Mouse (Mus musculus) megakaryocyte-erythroid progenitor cell, adult 5-6 weeks (primary cell): ENCODE data around the gene Pelp1. TPM values are rescaled to one million over a fixed set of nuclear protein-coding genes. Genes with fewer than 3 reads are reported as not detected.
"Not testable (repeated sequence)": the region's sequence is repeated elsewhere in the genome, so short reads cannot be mapped to it uniquely, and the experiment has no call there.

Experiments used
- ATAC-seq: replicated peaks from 2 replicates; pipeline ENCODE4 v1.8.0; 2016; ENCODE audit warnings: mild to moderate bottlenecking, inconsistent platforms; ENCODE audit not compliant: severe bottlenecking, poor library complexity, low FRiP score, low TSS enrichment
- total RNA-seq, 2 experiments: library from RNA; stranded (forward) in 1 of 2; stranded (reverse) in 1 of 2; fragments of 200-1000, 215-1000 nt in 1 of 2; fragments of >200 nt in 1 of 2; fragmentation: Nextera tagmentation in 1 of 2; gene quantifications; 2 replicates each; pipeline ENCODE4 v1.2.3; 2014 to 2017

The Pelp1 gene
- total RNA-seq, 2 experiments from 2014 or later = 12.9 to 55.9 TPM

DNA sequence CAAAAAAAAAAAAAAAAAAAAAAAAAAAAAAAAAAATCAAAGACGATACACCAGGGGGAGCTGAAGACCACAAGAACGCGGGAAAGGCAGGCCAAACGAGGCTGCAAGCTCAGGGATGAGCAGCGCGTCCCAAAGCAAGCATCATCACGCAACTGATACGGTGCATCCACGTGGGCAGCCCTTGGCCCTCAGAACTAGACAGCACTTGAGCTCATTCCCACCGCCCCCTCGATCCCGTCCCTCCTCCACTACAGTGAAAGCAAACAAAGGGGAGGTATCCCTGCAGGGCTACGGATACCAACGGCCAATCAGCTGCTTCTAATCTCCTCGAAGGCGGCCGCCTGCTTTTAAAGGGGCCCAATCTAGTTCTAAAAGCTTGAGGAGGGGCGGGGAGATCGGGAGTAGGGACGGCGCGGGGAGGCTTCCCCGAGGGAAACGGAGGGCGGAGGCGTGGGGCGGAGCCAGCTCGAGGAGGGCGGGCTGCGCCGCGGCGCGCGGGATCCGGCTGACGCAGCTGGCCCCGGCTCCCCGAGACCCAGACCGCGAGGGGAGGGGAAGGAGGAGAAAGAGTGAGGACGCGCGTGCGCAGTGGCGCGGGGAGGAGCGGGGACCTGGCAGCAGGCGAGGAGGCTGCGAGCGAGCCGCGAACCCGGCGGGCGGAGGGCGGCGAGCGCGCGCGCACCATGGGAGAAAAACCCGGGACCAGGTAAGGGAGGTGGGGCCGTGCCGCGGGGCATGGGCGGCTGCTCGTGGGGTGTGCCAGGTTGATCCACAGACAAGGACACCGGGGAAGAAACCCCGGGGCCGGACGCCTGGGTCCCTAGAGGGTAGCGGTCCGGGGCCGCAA lies 22.4 kb upstream of the Pelp1 start, which contains the start of gene Arrb2:
Gene Arrb2 (plus strand): TSS at position 588 of the 847 bp plus-strand sequence.
- peak; percentile 92 for ATAC-seq

DNA sequence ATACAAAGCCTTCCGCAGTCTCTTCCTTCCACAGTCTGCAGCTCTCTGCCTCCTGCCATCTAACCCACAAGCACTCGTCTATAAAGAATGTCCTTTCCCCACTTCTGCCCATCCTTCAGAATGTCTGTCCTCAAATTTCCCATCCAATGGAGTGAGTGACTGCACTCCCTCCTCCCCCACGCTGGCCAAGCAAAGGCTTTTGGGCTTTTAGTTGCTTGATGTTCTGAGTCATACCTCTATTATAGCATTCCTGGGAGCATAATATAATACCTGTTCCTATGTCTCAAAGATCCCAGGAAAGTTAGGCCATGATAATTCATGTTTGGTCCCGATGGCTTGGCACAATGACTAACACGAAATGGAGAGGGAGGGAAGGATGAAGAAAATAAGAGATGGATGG lies 21.7 kb upstream of the Pelp1 start:
- ATAC-seq = no peak

DNA sequence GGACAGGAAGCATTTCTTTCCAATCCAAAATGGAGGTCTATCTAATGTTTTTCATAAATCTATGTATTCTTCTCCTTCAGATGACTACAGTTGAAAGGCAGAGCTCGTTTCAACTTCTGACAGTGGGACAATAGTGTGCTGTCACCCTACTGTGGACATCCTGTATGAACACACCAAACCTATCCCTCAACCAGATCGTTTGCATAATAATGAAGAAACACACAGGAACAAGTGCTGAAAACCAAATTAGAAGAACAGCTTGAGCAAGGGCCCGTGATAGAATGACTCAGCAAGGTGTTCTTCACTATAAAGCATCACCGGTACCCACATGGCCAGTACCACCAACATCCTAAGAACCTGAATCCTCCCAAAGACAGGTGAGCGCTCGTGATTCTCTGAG lies 16.8 kb upstream of the Pelp1 start:
- ATAC-seq = not testable (repeated sequence)

DNA sequence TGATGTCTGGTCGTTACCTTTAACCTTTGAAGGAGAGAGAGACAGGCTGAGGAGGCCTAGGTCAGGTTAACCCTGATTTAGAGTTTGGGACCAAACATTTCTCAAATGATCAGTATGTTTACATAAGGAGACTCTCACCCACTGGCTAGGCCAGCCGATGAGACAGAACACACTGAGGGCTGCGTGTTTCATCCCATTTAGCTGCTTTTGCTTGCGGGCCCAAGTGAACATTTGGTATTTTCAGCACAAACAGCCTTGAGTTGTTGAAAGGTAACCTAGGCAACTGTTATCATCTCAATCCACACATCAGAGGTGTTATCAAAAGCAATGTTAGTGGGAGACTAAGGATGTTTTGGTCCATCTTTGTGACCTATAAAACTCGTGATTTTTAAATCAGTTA lies 9.7 kb upstream of the Pelp1 start:
- no peak for ATAC-seq

DNA sequence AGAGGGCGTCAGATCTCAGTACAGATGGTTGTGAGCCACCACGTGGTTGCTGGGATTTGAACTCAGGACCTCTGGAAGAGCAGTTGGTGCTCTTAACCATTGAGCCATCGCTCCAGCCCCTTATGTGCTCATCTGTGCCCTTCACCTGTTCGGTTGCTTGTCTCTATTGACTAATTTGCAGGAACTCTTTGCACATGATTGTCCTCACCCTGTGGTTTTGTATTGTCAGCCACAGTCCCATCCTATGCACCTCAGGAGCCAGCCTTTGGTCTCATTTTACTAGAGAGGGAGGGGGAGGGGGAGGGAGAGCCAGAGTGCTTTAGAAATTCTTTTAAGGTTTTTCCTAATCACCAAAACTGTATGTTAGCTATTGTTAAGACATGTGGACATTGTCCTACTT lies 8.4 kb upstream of the Pelp1 start:
- ATAC-seq = no peak

DNA sequence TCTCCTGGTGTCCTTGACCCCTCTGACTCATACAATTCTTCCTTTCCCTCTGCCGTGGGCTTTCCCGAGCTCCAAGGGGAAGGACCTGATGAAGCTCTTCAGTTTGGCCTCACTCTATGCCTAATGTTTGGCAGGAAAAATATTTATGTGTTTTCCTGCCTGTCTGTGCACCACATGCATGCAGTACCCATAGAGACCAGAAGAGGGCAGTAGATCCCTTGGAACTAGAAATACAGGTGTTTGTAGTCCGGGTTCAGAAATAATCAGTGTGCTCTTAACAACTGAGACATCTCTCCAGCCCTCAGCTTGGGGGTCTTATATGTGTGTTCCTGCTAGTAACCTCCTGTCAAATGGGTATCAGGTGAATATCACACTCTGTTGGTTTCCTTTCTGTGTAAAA lies 4.1 kb upstream of the Pelp1 start:
- no peak for ATAC-seq

DNA sequence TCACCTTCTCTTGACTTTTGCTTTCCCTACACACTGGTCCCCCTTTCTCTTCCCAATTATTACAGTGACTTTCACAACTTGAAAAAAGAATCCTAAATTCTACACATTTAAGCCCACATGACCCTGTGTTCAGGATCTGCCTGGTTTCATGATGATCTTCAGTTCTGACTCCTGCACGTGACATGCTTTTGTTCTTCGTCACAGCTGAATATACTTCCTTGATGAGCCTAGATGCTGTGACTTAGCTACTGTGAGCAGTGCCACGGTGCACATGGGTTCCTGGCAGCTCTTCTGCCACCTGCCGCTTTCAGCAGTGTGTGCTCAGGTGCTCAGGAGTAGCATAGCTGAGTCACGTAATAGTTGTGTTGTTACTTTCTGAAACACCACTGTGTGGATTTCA lies 2.8 kb upstream of the Pelp1 start:
- no peak for ATAC-seq

DNA sequence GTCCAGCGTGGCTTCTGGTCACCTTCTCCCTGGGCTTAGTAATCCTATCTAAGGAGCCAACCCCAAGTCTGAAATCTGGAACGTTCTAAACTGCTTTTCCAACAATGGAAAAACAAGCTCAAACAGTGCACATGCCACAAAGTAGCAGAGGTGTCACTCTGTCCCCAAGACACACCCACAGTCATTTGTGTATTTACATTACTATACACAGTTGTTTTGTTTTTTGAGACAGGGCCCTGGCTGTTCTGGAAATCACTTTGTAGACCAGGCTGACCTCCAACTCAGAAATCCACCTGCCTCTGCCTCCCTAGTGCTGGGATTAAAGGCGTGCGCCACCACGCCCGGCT lies 439 bp upstream of the Pelp1 start:
- peak; percentile 51 for ATAC-seq

DNA sequence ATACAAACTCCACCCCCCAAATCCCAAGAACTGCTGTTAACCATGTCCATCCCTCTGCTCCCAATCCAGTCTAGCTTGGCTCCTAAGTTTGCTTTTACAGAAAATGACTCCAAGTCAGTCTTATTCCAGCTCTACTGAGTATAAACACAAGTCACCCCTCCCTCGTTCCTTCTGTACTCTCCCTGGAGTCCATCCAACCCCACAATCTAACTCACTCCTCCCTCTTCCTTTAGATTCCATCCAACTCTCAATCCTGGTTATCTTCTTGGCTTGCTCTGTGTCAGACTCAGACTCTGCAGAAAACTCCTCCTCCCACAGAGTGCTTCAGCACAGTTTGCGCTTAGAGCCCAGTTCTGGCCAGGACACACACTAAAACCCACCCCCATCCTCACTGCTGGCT lies 6.2 kb downstream of the Pelp1 start:
- no peak; the same call in 1 of the 2 replicates for ATAC-seq

DNA sequence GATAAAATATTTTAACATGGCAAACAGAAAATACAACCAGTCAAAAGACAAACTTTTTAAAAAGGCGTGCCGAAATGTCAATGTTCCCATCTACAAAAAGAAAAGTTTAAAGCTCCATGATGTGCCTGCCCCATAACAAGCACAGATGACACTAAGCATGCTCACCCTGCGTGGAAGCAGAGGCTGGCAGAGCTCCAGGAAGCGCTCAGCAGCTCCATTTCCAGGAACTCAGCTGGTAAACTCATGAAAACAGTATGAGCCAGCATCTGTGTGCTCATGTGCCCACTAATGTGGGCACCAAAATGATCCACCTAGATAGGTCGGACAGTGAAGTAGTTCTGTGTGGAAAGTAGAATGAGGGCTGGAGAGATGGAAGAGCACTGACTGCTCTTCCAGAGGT lies 20.4 kb downstream of the Pelp1 start:
- no peak for ATAC-seq

DNA sequence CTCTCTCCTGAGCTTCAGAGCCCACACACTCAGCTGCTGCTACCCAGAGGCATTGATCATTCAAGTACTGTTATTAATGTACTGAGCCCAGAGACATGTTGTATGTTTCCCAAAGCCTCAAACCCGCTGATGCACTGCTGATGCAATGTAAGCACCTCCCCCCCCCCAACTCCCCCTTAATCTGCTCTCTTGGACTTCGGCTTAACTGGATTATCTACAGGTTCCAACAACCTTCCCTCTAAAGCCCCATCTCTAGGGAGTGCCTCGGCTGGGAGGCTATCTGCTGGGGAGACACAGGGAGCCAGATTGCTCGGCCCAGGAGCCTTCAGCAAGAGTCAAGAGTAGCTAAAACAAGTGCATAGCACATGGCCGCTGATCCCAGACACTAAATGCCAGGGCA lies 22.4 kb downstream of the Pelp1 start:
- ATAC-seq = no peak

DNA sequence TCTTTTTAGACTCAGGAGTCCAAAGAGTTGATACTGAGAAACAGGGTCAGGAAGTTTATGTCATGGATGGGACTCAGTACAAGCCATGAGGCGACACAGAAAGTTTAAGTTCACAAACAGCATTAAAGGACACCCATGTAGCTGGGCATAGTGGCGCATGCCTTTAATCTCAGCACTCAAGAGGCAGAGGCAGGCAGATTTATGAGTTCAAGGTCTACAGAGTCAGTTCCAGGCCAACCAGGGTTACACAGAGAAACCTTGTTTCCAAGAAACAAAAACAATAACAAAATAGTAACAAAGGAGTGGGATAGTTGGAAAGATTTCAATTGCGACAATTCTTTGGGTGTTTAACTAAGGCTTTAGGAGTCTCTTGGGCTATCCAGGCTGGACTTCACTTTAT lies 25.7 kb downstream of the Pelp1 start:
- no peak for ATAC-seq

DNA sequence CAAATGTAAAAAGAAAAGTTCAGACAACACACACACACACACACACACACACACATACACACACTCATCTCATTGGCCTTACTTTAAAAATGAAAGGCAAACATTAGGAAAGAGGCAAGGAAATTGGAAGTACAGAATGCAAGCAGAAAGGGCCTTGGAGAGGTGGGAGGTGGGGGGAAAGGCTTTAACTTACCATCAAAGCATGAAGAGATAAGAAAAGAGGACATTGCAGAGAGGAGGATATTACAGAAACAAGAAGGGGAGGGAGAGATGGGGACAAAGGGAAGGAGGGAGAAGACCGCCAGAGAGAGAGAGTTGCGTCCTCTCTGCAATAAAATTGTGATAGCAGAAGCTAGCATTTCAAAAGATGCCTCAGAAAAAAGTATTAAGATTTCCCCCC lies 28.5 kb downstream of the Pelp1 start:
- ATAC-seq = no peak

DNA sequence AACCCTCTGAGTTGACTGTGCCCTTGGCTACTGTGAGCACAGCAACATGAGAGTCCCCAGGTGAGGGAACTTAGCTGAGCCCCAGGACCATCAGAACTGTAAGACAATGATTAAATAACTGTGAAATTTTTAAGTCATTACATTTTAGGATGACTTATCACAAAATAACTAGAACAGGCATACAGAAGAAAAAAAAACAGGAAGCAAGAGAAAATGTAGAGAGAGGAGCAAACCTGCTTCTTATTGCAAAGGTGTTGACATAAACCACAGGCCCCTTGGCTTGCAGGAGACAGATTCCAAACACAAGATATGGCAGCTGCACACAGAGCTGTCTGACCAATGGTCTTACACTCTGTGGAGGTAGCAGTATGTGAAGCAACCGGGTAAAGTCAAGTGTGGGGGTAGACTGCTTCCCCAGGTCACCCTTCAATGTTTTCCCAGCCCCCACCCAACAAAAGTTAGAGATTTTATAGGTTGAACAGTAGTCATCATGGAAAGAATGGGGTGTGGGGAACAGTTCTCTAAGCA lies 29.3 kb downstream of the Pelp1 start:
- ATAC-seq = no peak

DNA sequence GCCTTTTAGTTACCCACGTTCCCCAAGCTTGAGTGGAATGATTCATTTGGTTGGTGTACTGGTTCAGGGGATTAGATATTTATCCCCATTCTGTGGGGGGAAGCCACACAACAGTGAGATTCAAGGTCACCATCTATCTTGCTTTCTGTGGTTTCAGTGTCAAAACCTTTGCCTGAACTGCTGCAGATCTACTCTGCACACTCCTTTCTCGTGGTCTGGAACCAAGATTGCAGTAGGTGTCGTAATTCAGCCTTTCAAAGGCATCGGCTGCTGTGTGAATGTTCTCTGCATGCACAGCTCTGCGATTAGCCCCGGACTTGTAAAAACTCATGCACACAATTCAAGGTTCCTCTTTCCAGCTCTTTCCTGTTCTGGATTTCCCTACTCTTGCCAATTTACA lies 33.8 kb downstream of the Pelp1 start:
- no peak for ATAC-seq

DNA sequence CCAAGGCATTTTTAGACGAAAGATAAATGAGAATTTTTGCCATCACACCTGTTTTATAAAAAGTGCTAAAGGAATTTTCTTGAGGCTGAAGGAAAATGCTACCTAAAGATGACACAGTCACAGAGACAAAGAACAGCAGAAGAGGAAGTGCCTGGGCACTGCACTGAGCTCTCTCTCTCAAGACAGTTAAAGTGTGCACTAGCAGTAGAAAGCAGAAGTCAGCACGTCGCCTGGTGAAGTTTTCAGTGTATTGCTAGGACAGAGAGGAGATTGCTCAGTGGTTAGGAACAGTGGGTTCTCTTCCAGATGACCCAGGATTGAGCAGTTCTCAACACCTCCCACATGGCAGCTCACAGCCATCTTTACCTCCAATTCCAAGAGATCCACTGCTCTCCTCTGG lies 35.5 kb downstream of the Pelp1 start:
- ATAC-seq = no peak

DNA sequence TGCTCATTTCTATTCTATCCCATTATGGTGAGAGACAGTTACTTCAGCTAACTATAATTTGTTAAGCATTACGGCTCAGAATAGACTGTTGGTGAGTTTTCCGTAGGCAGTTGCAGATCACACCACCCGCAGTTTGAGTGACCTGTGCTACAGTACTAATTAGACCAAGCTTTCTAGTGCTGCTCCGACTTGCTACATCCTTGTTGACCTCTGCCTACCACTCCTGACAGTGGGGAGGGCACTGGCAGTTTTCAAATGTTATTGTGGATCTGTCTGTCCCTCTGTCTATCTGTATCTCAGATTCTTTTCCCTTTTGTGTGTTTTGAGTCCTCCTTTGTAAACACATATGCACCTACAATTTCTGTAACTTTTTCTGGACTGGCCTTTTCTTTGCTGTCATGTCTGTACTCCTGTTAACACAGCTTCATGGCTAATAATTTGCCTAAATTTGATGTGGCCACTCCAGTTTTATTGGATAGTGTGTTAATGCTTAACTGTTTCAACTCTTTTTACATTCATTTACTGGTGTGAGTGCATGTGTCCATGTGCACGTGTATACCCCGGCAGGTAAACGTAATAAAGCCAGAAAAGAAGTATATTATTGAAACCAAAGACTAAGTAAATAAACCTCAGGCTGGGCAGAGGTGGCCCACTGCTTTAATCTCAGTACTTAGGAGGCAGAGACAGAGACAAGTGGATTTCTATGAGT lies 36.8 kb downstream of the Pelp1 start:
- no peak for ATAC-seq

DNA sequence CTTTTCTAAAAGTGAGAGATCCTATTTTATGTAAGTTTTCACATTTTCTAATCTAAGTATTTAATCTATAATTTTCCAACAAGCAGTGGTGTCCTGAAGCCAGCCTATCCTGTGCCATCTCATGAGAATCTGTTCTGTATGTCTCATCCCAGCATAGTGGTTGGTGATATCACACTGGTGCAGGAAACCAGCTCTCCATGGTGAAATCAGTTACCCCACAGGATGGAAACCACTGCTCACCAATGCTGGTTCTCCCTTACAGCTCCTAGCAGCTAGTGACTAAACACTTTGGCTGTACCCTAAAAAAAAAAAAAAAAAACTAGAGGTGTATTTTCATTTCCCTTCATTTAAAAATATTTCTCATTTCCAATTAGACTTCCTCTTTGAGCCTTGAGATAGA lies 37.4 kb downstream of the Pelp1 start:
- ATAC-seq = no peak

DNA sequence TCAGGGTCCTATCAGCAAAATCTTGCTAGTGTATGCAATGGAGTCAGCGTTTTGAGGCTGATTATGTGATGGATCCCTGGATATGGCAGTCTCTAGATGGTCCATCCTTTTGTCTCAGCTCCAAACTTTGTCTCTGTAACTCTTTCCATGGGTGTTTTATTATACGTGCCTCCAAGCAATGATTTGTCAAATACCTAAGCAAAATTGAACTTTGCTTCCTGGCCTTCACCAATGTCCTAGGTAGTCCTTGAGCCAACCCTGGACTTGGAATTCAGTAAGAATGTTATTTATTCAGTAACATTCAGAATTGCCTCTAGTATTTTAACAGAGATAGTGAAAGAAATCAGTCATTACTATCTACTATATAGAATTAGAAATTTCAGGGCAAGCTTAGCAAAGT lies 41.2 kb downstream of the Pelp1 start:
- ATAC-seq = not testable (repeated sequence)

DNA sequence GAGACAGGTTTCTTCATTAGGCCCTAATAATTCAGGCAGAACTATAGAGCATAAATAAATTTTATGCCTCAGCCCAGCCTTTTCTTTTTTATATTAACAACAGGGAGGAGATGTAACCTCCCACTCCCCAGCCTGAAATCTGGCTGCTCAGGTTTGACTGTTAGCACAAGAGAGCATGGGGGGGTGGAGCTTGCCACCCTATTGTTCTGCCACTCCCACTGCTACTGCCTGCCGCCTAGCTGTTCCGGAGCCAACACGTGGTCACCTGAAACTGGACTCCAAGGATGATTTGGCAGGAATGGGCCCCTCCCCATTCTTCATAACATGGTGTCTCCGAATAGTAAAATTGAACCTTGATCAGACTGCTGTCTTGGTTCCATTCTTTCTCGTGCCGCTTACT lies 42.1 kb downstream of the Pelp1 start:
- not testable (repeated sequence) for ATAC-seq

DNA sequence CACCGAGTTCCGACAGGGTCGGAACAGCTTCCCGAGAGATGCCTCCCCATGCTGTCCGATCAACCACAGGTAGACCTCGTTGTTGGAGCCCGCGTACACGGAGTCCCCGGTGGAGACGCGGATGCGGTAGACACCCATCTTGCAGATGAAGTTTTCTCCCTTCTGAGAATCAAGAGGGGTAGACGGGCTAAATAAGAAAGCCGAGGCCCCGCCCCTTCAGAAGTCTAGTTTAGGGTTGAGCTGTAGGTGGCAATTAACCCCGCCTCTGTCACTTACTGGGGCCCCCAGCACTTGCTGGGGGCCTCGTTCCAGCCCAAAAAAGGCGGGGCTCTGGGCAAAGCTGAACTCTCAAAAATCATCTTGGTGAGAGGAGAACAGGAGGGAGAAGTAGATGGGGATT lies 58.0 kb downstream of the Pelp1 start, which contains the start of gene Alox15:
Gene Alox15 (minus strand): TSS at position 164 of the 400 bp plus-strand sequence.
- peak; percentile 55; the same call in 1 of the 2 replicates for ATAC-seq
